11 mouse cellular contexts compared by ENCODE assay signal in genomic region chr11:120253646-120254315, GRCm38 (mm10). TPM values are rescaled to one million over a fixed set of nuclear protein-coding genes. Genes with fewer than 3 reads are reported as not detected.
DNase-seq lines count a peak whose midpoint lies in the region; ATAC-seq and TF ChIP-seq lines count a peak whose summit lies in the region.
"Had no signal": no experiment of that assay in that cellular context is flagged by ENCODE, and none has a peak within 500 bp of the region (broad histone marks: within the 10 kb centered on the region; RNA-seq: fewer than 3 reads in every experiment).

No protein-coding gene starts in this region.

- H3K27ac ChIP-seq in hindbrain, embryonic 10.5 days: peak overlapping the region; percentile 79
- no peak overlapping the region for H3K27ac ChIP-seq in hindbrain, embryonic 11.5 days (ENCODE audit: low read depth, low read length)
- peak overlapping the region; percentile 86 for H3K27ac ChIP-seq in ES-E14 (ENCODE audit: insufficient read depth, low read depth, low read length, poor library complexity, severe bottlenecking)
- 0 out of 2 replicates have a peak overlapping the region, but pooled peaks have one; percentile 17 for H3K27ac ChIP-seq in hindbrain, embryonic 14.5 days

- H3K27me3 ChIP-seq in hindbrain, embryonic 10.5 days (ENCODE audit: insufficient read depth, poor library complexity, severe bottlenecking): no peaks in the 10 kb centered on the region
- H3K27me3 ChIP-seq in hindbrain, embryonic 11.5 days (ENCODE audit: control insufficient read depth, insufficient read depth, low read length): no peaks in the 10 kb centered on the region
- no peaks in the 10 kb centered on the region for H3K27me3 ChIP-seq in C2C12 (ENCODE audit: control insufficient read depth, insufficient read depth, insufficient read length)
- no peaks in the 10 kb centered on the region for H3K27me3 ChIP-seq in hindbrain, embryonic 14.5 days (ENCODE audit: control insufficient read depth, insufficient read depth, low read length)

- no peak for TF ChIP-seq CTCF in C2C12 (IDR thresholded peaks at IDR 0.05; ENCODE audit: control insufficient read depth, insufficient read depth, insufficient read length)

- no peak overlapping the region for H3K9ac ChIP-seq in hindbrain, embryonic 11.5 days (ENCODE audit: low read depth, low read length)
- H3K9ac ChIP-seq in ES-E14 (ENCODE audit: insufficient read depth, low read depth, low read length, poor library complexity, severe bottlenecking): 0 out of 2 replicates have a peak overlapping the region, but pooled peaks have one; percentile 49
- H3K9ac ChIP-seq in hindbrain, embryonic 14.5 days: no peak overlapping the region

- H3K4me3 ChIP-seq in hindbrain, embryonic 10.5 days: no peak overlapping the region; the same call in 1 of the 2 replicates
- no peak overlapping the region for H3K4me3 ChIP-seq in hindbrain, embryonic 11.5 days (ENCODE audit: low read depth, low read length)
- H3K4me3 ChIP-seq in C2C12 (ENCODE audit: insufficient read depth, poor library complexity, severe bottlenecking): no peak overlapping the region
- no peak overlapping the region for H3K4me3 ChIP-seq in ES-E14 (ENCODE audit: insufficient read depth in 1 of 2, low read depth in 1 of 2, low read length in 2 of 2, poor library complexity in 1 of 2, severe bottlenecking in 1 of 2)
- H3K4me3 ChIP-seq in hindbrain, embryonic 14.5 days (replicated peaks; ENCODE audit: low read length): no peak overlapping the region

- peaks cover 77% of the 10 kb centered on the region for H3K79me2 ChIP-seq in C2C12 (ENCODE audit: control insufficient read depth, insufficient read depth)

- DNase-seq in hindbrain, embryonic 10.5 days (ENCODE audit: low spot score): no peak
- DNase-seq in hindbrain, embryonic 11.5 days (ENCODE audit: low spot score): no peak
- DNase-seq in ES-E14 (ENCODE audit: low read depth, low spot score): no peak
- no peak for DNase-seq in hindbrain, embryonic 14.5 days (ENCODE audit: low spot score)
- DNase-seq in adrenal gland, postnatal 36 days: no peak
- DNase-seq in frontal cortex, postnatal 25 days (ENCODE audit: low spot score in 2 of 2): no peak
- DNase-seq: adrenal gland, postnatal 14 days; heart, postnatal 10 days; liver; thymus, postnatal 4 days had no signal

- peaks cover 96% of the 10 kb centered on the region for H3K4me1 ChIP-seq in hindbrain, embryonic 10.5 days (replicated peaks)
- peaks cover 45% of the 10 kb centered on the region for H3K4me1 ChIP-seq in hindbrain, embryonic 11.5 days (replicated peaks; ENCODE audit: control insufficient read depth, insufficient read depth, low read length)
- H3K4me1 ChIP-seq in ES-E14 (ENCODE audit: control insufficient read depth in 2 of 2, insufficient read depth in 2 of 2, low read length in 2 of 2, poor library complexity in 1 of 2): peaks cover 11 to 57% of the 10 kb centered on the region in 2 experiments; a peak in 3 of 4 replicates
- H3K4me1 ChIP-seq in hindbrain, embryonic 14.5 days (replicated peaks; ENCODE audit: control insufficient read depth, insufficient read depth, low read length): peaks cover 67% of the 10 kb centered on the region

- H3ac ChIP-seq in C2C12 (ENCODE audit: control insufficient read depth, insufficient read length, low read depth): peak overlapping the region; percentile 60

- WGBS in hindbrain, embryonic 10.5 days: 87% methylated on average over 13 of the region's 13 CpGs
- WGBS in hindbrain, embryonic 11.5 days: 85% methylated on average over 13 of the region's 13 CpGs
- WGBS in hindbrain, embryonic 14.5 days: 82% methylated on average over 13 of the region's 13 CpGs

- in situ Hi-C loops in ES-E14 (cut with MboI; ENCODE audit: low sequenced_read_pairs in 2 of 2, unreplicated experiment in 2 of 2): no loop called here

- no peaks in the 10 kb centered on the region for H3K9me3 ChIP-seq in hindbrain, embryonic 10.5 days
- H3K9me3 ChIP-seq in hindbrain, embryonic 11.5 days (ENCODE audit: control insufficient read depth, low read length): no peaks in the 10 kb centered on the region
- no peaks in the 10 kb centered on the region for H3K9me3 ChIP-seq in ES-E14 (ENCODE audit: control insufficient read depth, insufficient read depth, low read depth, low read length)
- no peaks in the 10 kb centered on the region for H3K9me3 ChIP-seq in hindbrain, embryonic 14.5 days (ENCODE audit: control insufficient read depth, low read length)

- peaks cover 35% of the 10 kb centered on the region for H3K79me3 ChIP-seq in C2C12 (ENCODE audit: low read depth)

- ATAC-seq in hindbrain, embryonic 11.5 days (ENCODE audit: low FRiP score): no peak
- ATAC-seq in hindbrain, embryonic 14.5 days (ENCODE audit: low FRiP score): no peak

- H3K36me3 ChIP-seq in hindbrain, embryonic 10.5 days: peaks cover 63% of the 10 kb centered on the region
- no peaks in the 10 kb centered on the region for H3K36me3 ChIP-seq in hindbrain, embryonic 11.5 days (ENCODE audit: control insufficient read depth, insufficient read depth, low read length)
- H3K36me3 ChIP-seq in C2C12 (ENCODE audit: control insufficient read depth, insufficient read depth) (no peaks in the 10 kb centered on the region), ES-E14 (ENCODE audit: control insufficient read depth, insufficient read depth, low read length, poor library complexity, severe bottlenecking) (no peaks in the 10 kb centered on the region; the same call in 1 of the 2 replicates)
- H3K36me3 ChIP-seq in hindbrain, embryonic 14.5 days (replicated peaks; ENCODE audit: control insufficient read depth, insufficient read depth): no peaks in the 10 kb centered on the region

- no peak overlapping the region for H3K4me2 ChIP-seq in hindbrain, embryonic 11.5 days (replicated peaks; ENCODE audit: low read depth, low read length)
- H3K4me2 ChIP-seq in hindbrain, embryonic 14.5 days (replicated peaks): no peak overlapping the region

TF ChIP-seq in C2C12, 6 proteins besides CTCF, POLR2A, EP300 and RAD21:
- no peak for TF ChIP-seq MYOG (IDR thresholded peaks at IDR 0.05; ENCODE audit: control insufficient read depth, extremely low read depth, insufficient read length)
- TF ChIP-seq CEBPB (IDR thresholded peaks at IDR 0.05; ENCODE audit: low read depth): no peak
- TF ChIP-seq MYOD1 (IDR thresholded peaks at IDR 0.05; ENCODE audit: control insufficient read depth, insufficient read length, low read depth): no peak
- TF ChIP-seq MAX (IDR thresholded peaks at IDR 0.05): peak; percentile 64

TF ChIP-seq in ES-E14, 5 proteins besides CTCF, POLR2A, EP300 and RAD21:
- TF ChIP-seq ZNF384 (IDR thresholded peaks at IDR 0.05; ENCODE audit: low read depth, low read length) (no peak), HCFC1 (IDR thresholded peaks at IDR 0.05; ENCODE audit: borderline replicate concordance, insufficient read depth, low read length) (no peak), CHD2 (IDR thresholded peaks at IDR 0.05; ENCODE audit: low read depth, low read length) (no peak), MAFK (IDR thresholded peaks at IDR 0.05; ENCODE audit: insufficient read depth, low read depth, low read length) (no peak), ZC3H11A (IDR thresholded peaks at IDR 0.05; ENCODE audit: borderline replicate concordance, low read depth, low read length) (no peak)

RNA-seq across cellular contexts. Expression of gene Bahcc1, which starts 21.0 kb away (rescaled TPM):
- 17.0 and 18.8 TPM in 2 replicates for polyA plus RNA-seq in hindbrain, embryonic 10.5 days (2016; fragmentation: Nextera tagmentation; extraction: Ambion mirVana)
- polyA plus RNA-seq in hindbrain, embryonic 11.5 days (2014; fragmentation: Nextera tagmentation; extraction: Ambion mirVana): 18.1 and 23.1 TPM in 2 replicates
- 10.8 TPM for polyA plus RNA-seq in C2C12 (2012; fragmentation: generic; extraction: Trizol)
- total RNA-seq in ES-E14 (2012; rRNA removed): 11.7 and 16.3 TPM in 2 replicates
- polyA plus RNA-seq in hindbrain, embryonic 14.5 days (2014; fragmentation: Nextera tagmentation; extraction: Ambion mirVana): 15.9 and 16.3 TPM in 2 replicates
- 10 to 100 TPM; 17.5 TPM for total RNA-seq in adrenal gland, postnatal 36 days (2021)
